Mouse (Mus musculus) kidney, adult 2 months (tissue): Measurements from ENCODE around the gene Sema4f.

Experiments used
- CTCF ChIP-seq: fragments of 200-500 bp; conservative IDR thresholded peaks from 2 replicates; pipeline ENCODE4 v1.5.1; 2011; ENCODE audit warnings: low read depth, mild to moderate bottlenecking, control low read depth, low read length, moderate library complexity, mixed read lengths; ENCODE audit not compliant: insufficient read depth, insufficient read length
- POLR2A ChIP-seq: fragments of 200-500 bp; IDR thresholded peaks from one replicate; pipeline ENCODE4 v1.6.1; 2011; ENCODE audit warnings: low read depth, low read length, control low read depth

DNA sequence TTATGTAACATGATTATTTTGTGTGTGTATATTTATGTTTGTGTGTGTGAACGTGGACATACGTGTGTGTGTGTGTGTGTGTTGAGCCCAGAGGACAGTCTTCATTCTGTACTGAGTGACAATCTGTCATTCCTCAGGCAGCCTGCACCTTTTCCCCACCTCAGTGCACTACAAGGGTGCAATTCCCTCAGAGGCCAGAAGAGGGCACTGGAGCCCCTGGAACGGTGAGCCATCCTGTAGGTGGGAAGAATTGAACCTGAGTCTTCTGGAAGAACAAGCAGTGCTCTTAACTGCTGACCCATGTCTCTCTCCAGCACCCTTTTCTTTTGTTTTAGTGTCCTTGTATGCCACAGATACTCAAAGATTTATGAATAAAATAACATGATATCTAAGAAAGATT, 23.7 kb downstream of the Sema4f start:
- TF ChIP-seq CTCF (peak; percentile 86), POLR2A (no peak)
